Mouse (Mus musculus) hindbrain, postnatal 0 days (tissue): ENCODE results near the gene Mrgprf. TPM values are rescaled to one million over a fixed set of nuclear protein-coding genes. Genes with fewer than 3 reads are reported as not detected.
A peak's percentile ranks its signal among the peaks of the same experiment; 100 is the strongest.

ENCODE experiments used
- ATAC-seq: fragments of 200-750 bp; cut with Nextera tagmentation; 2 replicates; pipeline ENCODE4 v1.8.0; 2017; ENCODE audit warnings: mild to moderate bottlenecking, moderate TSS enrichment, moderate library complexity
- DNase-seq: peaks from one replicate; pipeline ENCODE4 v3.0.0-alpha.2; 2015; ENCODE audit warnings: low spot score
- H3K27ac ChIP-seq: fragments of 300-500 bp; sonication (generic); 2 replicates; pipeline ENCODE4 v1.5.1; 2014; ENCODE audit warnings: mild to moderate bottlenecking
- H3K27me3 ChIP-seq: fragments of 300-500 bp; sonication (generic); 2 replicates; pipeline ENCODE4 v1.6.1; 2014; ENCODE audit warnings: low read length, mixed read lengths; ENCODE audit not compliant: insufficient read depth
- H3K36me3 ChIP-seq: fragments of 300-500 bp; sonication (generic); 2 replicates; pipeline ENCODE4 v1.6.1; 2014; ENCODE audit warnings: low read length, mixed read lengths; ENCODE audit not compliant: insufficient read depth
- H3K4me1 ChIP-seq: fragments of 300-500 bp; sonication (generic); 2 replicates; pipeline ENCODE4 v1.6.1; 2014; ENCODE audit warnings: antibody characterized with exemption, low read length, mixed read lengths; ENCODE audit not compliant: insufficient read depth
- H3K4me2 ChIP-seq: fragments of 300-500 bp; sonication (generic); 2 replicates; pipeline ENCODE4 v1.6.1; 2014; ENCODE audit warnings: low read depth, mild to moderate bottlenecking, low read length, moderate library complexity, mixed read lengths
- H3K4me3 ChIP-seq: fragments of 300-500 bp; sonication (generic); 2 replicates; pipeline ENCODE4 v1.5.1; 2014; ENCODE audit warnings: low read length
- H3K9ac ChIP-seq: fragments of 300-500 bp; sonication (generic); replicated peaks from 2 replicates; pipeline ENCODE4 v1.6.1; 2014; ENCODE audit warnings: mild to moderate bottlenecking, low read length, moderate library complexity, mixed read lengths
- H3K9me3 ChIP-seq: fragments of 300-500 bp; sonication (generic); 2 replicates; pipeline ENCODE4 v1.6.1; 2016; ENCODE audit warnings: low read length, mixed read lengths
- CTCF ChIP-seq: IDR thresholded peaks from 2 replicates; pipeline ENCODE4 v1.5.1; 2016; ENCODE audit warnings: antibody characterized with exemption, control low read depth, low read depth
- WGBS: fragments of 180-500 bp; shearing (Covaris S2); extraction: QIAGEN DNeasy Blood & Tissue Kit; methylation state at CpG from one replicate; pipeline ENCODE4 v1.1.7; 2014; 5-methylcytosine and 5-hydroxymethylcytosine counted together
- polyA plus RNA-seq: library from polyadenylated mRNA; unstranded; fragments of >200 nt; fragmentation: Nextera tagmentation; extraction: Ambion mirVana; gene quantifications from 2 replicates; pipeline ENCODE4 v1.2.1, GENCODE M21; 2015
- total RNA-seq: library from RNA; depleted of rRNA; stranded (reverse); fragments of >200 nt; gene quantifications from 2 replicates; pipeline ENCODE4 v1.2.3, GENCODE M21; 2014

Gene Mrgprf
- total and polyA plus RNA-seq, 2 experiments from 2014 or later = 4.1 to 7.8 TPM

GRCm38 (mm10) chr7:145285476-145285875 lies 15.2 kb upstream of the Mrgprf start:
- Histone ChIP-seq H3K4me3 (no peak overlapping the region), H3K4me2 (no peak overlapping the region), H3K27ac (no peak overlapping the region), H3K9me3 (no peaks in the 10 kb centered on the region), H3K9ac (no peak overlapping the region), H3K36me3 (no peaks in the 10 kb centered on the region), H3K4me1 (0 out of 2 replicates have a peak, but pooled peaks cover 5% of the 10 kb centered on the region), H3K27me3 (no peaks in the 10 kb centered on the region)
- ATAC-seq = no peak
- no peak for TF ChIP-seq CTCF
- no peak for DNase-seq
- 77% methylated on average over 4 of the region's 4 CpGs for WGBS

GRCm38 (mm10) chr7:145287410-145287809 lies 13.2 kb upstream of the Mrgprf start:
- Histone ChIP-seq H3K4me2 (no peak overlapping the region), H3K4me3 (no peak overlapping the region), H3K9ac (no peak overlapping the region), H3K27me3 (no peaks in the 10 kb centered on the region), H3K9me3 (no peaks in the 10 kb centered on the region), H3K27ac (no peak overlapping the region), H3K36me3 (no peaks in the 10 kb centered on the region), H3K4me1 (0 out of 2 replicates have a peak, but pooled peaks cover 5% of the 10 kb centered on the region)
- TF ChIP-seq CTCF = no peak
- 74% methylated on average over 6 of the region's 6 CpGs for WGBS
- no peak for ATAC-seq
- no peak for DNase-seq

DNA sequence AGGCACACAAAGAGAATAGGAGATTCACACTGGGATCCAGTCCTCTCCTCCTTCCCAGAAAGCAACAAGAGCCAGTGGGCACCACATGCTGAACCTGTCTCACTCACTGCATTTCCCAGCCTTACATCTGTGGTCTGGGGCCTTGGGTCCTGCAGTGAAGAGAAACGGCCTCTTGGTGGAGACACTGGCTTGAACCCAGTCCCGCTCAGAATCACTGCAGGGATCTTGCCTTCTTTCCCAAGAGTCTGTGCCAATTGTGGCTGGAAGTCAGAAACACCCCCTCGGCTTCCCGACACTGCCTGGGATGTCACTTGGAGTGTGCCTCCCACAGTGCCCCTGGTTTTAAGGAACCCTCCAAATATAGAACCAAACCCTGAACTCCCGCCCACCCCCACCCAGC lies 11.3 kb upstream of the Mrgprf start:
- Histone ChIP-seq H3K27ac (no peak overlapping the region), H3K27me3 (no peaks in the 10 kb centered on the region), H3K36me3 (no peaks in the 10 kb centered on the region), H3K4me2 (no peak overlapping the region), H3K9me3 (no peaks in the 10 kb centered on the region), H3K4me1 (no peaks in the 10 kb centered on the region), H3K4me3 (no peak overlapping the region), H3K9ac (no peak overlapping the region)
- DNase-seq (peak; percentile 65), ATAC-seq (peak; percentile 63; the same call in 1 of the 2 replicates)
- 23% methylated on average over 5 of the region's 5 CpGs for WGBS
- TF ChIP-seq CTCF = peak; percentile 71

DNA sequence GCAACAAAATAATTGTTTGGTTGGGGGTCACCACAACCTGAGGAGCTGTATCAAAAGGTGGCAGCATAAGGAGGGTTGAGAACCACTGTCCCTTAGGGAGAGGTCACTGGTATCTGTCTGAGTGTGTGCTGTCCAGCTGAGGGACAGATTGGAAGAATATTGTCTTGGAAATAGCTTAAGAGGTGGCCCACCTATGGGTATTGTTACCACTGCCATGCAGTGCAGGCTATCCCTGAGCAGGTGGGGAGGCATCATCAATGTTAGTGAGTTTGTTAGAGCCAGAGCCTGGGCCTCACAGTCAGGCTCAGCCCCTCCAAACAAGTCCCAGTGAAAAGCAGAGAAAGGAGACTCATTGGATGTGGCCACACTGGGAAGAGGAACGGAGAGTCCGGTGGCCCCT lies 8.8 kb upstream of the Mrgprf start:
- WGBS = 96% methylated on average over 2 of the region's 2 CpGs
- Histone ChIP-seq H3K9me3 (no peaks in the 10 kb centered on the region), H3K4me2 (no peak overlapping the region), H3K36me3 (no peaks in the 10 kb centered on the region), H3K4me3 (no peak overlapping the region), H3K27me3 (no peaks in the 10 kb centered on the region), H3K9ac (no peak overlapping the region), H3K27ac (no peak overlapping the region), H3K4me1 (no peaks in the 10 kb centered on the region)
- TF ChIP-seq CTCF = no peak
- DNase-seq (no peak), ATAC-seq (no peak)

DNA sequence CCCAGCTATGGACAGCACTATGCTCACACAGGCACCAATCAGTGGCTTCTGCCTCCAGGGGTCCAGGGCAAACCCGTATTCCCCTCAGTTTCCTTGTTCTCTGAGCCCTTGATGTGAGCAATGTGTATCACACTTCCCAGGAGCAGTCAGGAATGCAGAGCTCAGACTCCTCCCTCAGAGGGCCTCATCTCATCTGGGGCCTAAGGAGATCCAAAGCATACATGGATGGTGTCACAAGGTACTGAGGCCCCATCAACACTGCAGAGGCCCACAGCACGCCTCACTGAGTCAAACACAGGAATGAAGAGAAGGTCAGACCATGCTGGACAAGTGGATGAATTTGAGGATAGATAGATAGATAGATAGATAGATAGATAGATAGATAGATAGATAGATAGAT lies 7.9 kb upstream of the Mrgprf start:
- Histone ChIP-seq H3K36me3 (no peaks in the 10 kb centered on the region), H3K9me3 (no peaks in the 10 kb centered on the region), H3K4me2 (no peak overlapping the region), H3K4me1 (no peaks in the 10 kb centered on the region), H3K9ac (no peak overlapping the region), H3K27ac (no peak overlapping the region), H3K27me3 (no peaks in the 10 kb centered on the region), H3K4me3 (no peak overlapping the region)
- 75% methylated on average over 2 of the region's 2 CpGs for WGBS
- DNase-seq (no peak), ATAC-seq (no peak)
- TF ChIP-seq CTCF = no peak

DNA sequence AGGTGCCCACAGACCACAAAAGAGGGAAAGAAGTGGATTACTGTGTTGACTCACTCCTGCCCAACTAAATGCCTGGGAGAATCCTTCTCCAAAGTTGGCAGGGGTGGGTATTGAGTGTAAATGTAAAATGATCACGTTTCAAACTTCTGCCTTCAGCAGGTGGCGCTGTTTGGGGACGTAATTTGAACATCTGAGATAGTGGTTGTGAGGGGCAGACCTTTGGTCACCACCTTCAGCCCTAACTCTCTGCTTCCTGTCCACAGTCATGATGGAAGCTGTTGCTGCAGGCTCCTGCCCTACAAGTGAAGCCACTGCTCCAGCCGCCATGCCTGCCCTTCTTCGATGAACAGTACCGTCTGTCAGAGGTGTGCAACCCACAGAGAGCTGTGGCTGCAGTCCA lies 6.8 kb upstream of the Mrgprf start:
- no peaks in the 10 kb centered on the region for H3K27me3 ChIP-seq
- H3K4me3 ChIP-seq = no peak overlapping the region
- no peaks in the 10 kb centered on the region for H3K36me3 ChIP-seq
- no peaks in the 10 kb centered on the region for H3K4me1 ChIP-seq
- TF ChIP-seq CTCF = peak; percentile 35
- no peak overlapping the region for H3K9ac ChIP-seq
- H3K4me2 ChIP-seq = no peak overlapping the region
- ATAC-seq (no peak), DNase-seq (no peak)
- WGBS = 38% methylated on average over 6 of the region's 6 CpGs
- no peaks in the 10 kb centered on the region for H3K9me3 ChIP-seq
- no peak overlapping the region for H3K27ac ChIP-seq

- no peaks in the 10 kb centered on the region for H3K36me3 ChIP-seq
- no peak overlapping the region for H3K4me3 ChIP-seq
- ATAC-seq (no peak), DNase-seq (no peak)
- no peaks in the 10 kb centered on the region for H3K9me3 ChIP-seq
- H3K9ac ChIP-seq = no peak overlapping the region
- no peak overlapping the region for H3K27ac ChIP-seq
- no peak overlapping the region for H3K4me2 ChIP-seq
- no peaks in the 10 kb centered on the region for H3K27me3 ChIP-seq
- TF ChIP-seq CTCF = peak; percentile 23; the same call in 1 of the 2 replicates
- H3K4me1 ChIP-seq = no peaks in the 10 kb centered on the region
- WGBS = 60% methylated on average over 3 of the region's 3 CpGs
These were observed 1.8 kb upstream of the Mrgprf start for GRCm38 (mm10) chr7:145298666-145299490.
